Mouse (Mus musculus) thymus, adult 18-20 months (tissue): ENCODE measurements around the gene H13.

Experiments
- DNase-seq, 2 experiments: peaks; one replicate each; pipeline ENCODE4 v3.0.0; 2022; ENCODE audit warnings: mixed read lengths in 2 of 2

H13 gene

GRCm38 (mm10) chr2:152736090-152736601 is 66.9 kb downstream of the H13 start, which contains the start of gene Id1:
Id1 (plus strand) TSS chr2:152736251.
- DNase-seq: peak; percentile 55 to 69

- no peak for DNase-seq
Measured at GRCm38 (mm10) chr2:152736748-152737147, 67.5 kb downstream of the H13 start.

GRCm38 (mm10) chr2:152737306-152738221 is 68.3 kb downstream of the H13 start:
- no peak for DNase-seq

GRCm38 (mm10) chr2:152738341-152738740 is 69.1 kb downstream of the H13 start:
- DNase-seq: no peak

- DNase-seq: peak; percentile 25 to 34
Measured at GRCm38 (mm10) chr2:152739031-152739841, 70.0 kb downstream of the H13 start.

GRCm38 (mm10) chr2:152739842-152740260 is 70.6 kb downstream of the H13 start:
- no peak for DNase-seq

GRCm38 (mm10) chr2:152740490-152740889 is 71.2 kb downstream of the H13 start:
- DNase-seq: no peak

- DNase-seq: peak in 1 of 2 experiments; percentile 20
Measured at GRCm38 (mm10) chr2:152741153-152742041, 72.1 kb downstream of the H13 start.

GRCm38 (mm10) chr2:152742435-152742834 is 73.2 kb downstream of the H13 start:
- peak in 1 of 2 experiments; percentile 33 for DNase-seq

GRCm38 (mm10) chr2:152753944-152754711 is 84.9 kb downstream of the H13 start, which contains the start of gene Cox4i2:
Cox4i2 (plus strand) TSS chr2:152754173.
- DNase-seq: no peak

GRCm38 (mm10) chr2:152756474-152757393 is 87.5 kb downstream of the H13 start:
- DNase-seq: no peak

GRCm38 (mm10) chr2:152757478-152757877 is 88.2 kb downstream of the H13 start:
- no peak for DNase-seq
